Mouse (Mus musculus) regulatory T cell (primary cell): ENCODE results near the gene Spata13.

Source experiments
- in situ Hi-C: fragments of 300-600 bp; cut with MboI, MseI; formaldehyde crosslinking; loops from one replicate; pipeline ENCODE4 v1.15.1; 2025; ENCODE audit warnings: high pct_unique_total_duplicates

Gene Spata13

DNA sequence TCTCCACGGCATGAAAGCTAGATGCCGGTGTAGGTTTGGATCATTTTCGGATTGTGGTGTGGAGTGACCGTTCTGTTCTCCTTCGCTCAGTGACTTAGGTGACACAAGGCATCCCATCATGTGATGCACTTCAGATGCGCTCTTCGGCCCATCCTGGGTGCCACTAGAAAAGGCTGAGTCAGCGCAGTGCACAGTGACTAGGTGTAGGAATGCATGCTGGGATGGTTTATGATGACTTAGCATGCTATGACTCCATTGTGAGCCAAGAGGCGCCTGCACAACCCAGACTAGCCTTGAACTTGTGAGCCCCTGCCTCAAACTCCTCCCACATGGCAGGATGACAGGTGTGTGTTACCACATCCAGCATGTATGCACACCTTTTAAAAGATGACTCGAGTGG is 112.3 kb downstream of the Spata13 start:
- in situ Hi-C loops, result loop anchor here (25.0 kb wide), 2 partner anchors 484 to 1591 kb away; partner anchors contain the start of genes Gm49336, Mtmr6 and Nupl1

DNA sequence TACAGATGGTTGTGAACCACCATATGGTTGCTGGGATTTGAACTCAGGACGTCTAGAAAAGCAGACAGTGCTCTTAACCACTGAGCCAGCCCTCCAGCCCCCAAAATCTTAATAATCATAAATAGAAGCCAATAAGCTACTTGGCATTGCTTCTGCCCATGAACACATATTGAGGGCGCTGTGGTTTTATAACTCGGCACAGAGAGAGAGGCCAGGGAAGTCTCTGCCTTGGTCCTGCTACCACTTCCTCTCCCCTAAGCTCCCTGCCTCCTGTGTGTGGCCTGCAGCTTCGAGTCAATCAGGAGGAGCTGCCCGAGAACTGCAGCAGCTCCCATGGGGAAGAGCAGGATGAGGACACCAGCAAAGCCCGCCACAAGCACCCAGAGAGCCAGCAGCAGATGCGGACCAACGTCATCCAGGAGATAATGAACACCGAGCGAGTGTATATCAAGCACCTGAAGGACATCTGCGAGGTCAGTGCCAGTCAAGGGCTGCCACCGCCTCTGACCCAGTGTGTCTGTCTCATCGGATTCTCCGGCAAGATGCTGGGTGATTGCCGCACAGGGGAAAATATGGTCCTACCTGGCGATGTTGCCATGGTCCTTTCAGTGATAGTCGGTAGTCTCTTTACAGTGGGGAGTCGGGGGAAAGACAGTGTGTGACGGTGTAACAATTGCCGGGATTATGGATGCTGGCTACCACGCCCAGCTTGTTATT is 113.5 kb downstream of the Spata13 start:
- in situ Hi-C loops, result loop anchor here (25.0 kb wide), 2 partner anchors 485 to 1590 kb away; partner anchors contain the start of genes Gm49336, Mtmr6 and Nupl1

DNA sequence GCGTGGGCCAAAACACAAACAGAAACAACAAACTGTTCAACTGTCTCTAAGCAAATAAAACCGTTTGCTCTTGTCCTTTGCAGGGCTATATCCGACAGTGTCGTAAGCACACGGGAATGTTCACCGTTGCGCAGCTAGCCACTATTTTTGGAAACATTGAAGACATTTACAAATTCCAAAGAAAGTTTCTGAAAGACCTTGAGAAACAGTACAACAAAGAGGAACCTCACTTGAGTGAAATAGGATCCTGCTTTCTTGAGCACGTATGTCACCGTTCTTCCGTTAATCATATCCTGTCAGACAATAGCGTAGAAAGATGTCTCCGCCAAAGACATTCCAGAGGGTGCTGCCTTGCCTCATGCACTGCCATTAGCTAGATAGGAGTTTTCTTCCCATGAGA is 116.1 kb downstream of the Spata13 start:
- in situ Hi-C loops, result loop anchor here (25.0 kb wide), 2 partner anchors 488 to 1587 kb away; partner anchors contain the start of genes Gm49336, Mtmr6 and Nupl1

DNA sequence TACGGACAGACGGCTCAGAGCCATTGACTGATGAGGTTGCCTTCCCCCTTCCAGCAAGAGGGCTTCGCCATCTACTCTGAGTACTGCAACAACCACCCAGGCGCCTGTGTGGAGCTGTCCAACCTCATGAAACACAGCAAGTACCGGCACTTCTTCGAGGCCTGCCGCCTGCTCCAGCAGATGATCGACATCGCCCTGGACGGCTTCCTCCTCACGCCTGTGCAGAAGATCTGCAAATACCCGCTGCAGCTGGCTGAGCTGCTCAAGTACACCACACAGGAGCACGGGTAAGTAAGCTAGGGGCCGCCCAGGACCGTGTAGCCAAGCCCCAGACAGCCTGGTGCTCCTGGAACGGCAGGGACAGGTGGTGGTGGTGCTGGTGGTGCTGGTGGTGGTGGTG is 117.8 kb downstream of the Spata13 start:
- in situ Hi-C loops, result no loop called here

DNA sequence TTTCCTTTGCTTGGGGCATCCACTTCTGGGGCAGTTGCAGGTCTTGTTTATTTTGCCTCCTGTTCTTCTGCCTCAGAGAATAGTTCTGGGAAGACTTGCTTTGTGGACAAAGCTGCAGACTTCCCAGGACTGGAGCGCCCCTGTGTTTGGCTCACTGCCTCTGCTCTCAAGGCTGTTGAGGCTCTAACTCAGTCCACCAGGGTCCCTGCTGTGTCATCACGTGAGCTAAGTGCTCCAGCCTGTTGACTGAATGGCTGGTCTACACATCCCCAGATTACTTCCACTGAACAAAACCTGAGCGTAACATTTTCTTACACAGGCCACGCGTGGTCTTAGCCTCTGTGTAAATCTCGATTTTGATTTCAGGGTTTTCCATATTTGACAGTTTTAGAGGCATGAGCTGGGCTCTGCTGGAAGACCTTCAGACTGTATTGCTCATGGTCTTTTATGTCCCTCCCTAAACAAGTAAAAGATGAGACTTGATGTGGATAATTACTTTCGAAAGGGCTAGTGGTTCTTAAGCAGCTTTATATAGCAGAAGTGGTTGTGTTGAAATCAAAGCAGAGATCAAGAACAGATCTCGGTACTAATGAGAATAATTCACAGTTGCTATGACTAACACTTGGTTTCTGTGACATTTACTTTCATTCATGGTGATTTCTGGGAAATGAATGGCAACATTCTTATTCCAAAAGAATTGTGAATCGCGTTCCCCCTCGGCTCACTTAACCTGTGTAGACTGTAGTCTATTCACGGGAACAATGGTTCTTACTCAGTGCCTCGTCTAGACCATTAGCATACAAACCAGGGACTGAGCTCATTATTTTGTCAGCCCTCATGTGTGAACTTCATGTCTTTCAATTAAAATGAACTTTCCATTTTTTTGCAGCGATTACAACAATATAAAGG is 119.3 kb downstream of the Spata13 start:
- in situ Hi-C loops, result no loop called here

DNA sequence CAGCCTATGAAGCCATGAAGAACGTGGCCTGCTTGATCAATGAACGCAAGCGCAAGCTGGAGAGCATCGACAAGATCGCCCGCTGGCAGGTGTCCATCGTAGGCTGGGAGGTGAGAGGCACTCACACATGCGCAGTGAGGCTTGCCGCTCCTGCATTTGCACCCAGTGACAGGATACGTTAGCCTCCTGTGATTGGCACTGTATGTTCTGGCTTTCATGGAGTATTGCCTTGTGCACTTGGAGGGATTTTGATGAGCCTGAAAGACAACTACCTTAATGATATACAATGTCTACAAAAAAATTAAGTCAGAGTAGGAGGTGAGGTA is 120.0 kb downstream of the Spata13 start:
- in situ Hi-C loops, result no loop called here

DNA sequence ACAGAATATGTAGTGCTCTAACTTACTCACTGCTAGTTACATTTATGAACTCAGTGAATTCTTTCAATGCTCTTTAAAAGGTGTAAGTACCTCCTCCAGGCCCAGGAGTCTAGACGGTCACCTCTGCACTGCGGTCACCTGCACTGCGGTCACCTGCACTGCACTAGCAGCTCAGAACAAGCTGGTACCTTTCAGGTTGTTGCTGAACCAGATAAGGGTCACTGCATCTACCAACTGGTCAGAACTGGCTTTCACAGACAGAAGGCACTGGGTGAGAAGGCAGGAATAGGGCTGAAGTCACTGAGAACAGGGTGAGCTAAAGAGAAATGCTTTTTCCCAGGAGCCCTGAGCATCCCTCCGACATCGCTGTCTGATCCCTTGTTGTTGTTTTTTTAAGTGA is 120.9 kb downstream of the Spata13 start:
- in situ Hi-C loops, result no loop called here

DNA sequence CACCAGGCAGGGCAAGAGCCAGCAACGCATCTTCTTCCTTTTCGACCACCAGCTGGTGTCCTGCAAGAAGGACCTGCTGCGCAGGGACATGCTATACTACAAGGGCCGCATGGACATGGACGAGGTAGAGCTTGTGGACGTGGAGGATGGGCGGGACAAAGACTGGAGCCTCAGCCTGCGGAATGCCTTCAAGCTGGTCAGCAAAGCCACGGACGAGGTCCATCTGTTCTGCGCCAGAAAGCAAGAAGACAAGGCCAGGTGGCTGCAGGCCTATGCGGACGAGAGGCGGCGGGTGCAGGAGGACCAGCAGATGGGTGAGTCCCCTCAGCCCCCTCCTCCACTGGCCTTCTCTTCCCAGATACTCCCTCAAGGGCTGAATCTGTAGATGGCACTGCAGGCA is 122.5 kb downstream of the Spata13 start:
- in situ Hi-C loops, result no loop called here

DNA sequence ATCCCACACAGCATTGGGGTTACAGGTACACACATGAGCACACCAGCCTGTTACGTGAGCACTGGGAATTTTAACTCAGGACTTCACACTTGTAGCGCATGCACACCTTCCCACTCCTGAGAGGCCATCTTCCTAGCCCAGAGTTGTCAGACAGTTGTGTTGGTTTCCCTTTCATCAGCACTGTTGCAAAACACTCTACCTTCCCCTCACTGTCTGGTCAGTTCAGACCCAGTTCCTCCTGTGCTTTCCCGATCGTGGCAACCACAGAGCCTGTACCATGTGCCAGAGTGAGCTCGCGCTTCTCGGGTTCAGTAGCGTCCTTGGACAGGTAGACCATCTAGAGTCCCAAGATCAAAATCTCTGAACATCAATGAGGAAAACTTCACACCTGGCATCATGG is 123.5 kb downstream of the Spata13 start:
- in situ Hi-C loops, result no loop called here

DNA sequence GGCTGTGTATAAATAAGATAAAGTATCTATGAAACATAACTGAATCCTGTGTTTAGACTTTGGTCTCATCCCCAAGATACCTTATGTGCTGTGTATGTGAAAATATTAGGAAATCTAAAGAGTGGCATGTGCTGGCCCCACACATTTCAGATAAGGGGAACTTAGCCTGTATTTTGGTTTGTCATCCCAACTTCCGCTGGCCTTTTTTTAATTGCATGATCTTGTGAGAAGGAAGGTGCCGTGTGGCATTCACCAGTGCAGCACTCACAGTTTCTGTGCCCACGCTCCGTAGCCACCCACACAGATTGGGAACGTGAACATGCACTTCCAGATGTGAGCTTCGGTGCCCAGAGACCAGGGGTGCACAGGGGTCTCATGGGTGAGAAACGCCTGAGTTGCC is 123.9 kb downstream of the Spata13 start:
- in situ Hi-C loops, result no loop called here

DNA sequence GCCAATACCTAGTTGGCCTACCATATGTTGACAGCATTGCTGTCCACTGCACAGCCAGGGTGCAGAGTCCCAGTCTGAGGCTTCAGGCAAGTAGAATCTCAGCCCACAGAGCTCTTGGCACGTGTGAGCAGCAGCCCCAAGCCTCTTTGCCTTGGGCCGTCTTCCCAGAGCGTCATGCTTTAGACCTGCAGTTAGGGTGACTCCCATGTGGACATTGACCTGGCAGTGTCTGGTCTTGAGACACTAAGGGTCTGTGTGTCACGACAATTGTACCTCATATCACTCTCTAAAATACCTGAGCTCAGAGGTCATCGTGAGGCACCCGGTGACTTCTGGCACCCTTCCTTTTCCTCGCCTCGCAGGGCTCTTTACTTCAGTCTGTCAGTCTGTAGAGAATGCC is 125.3 kb downstream of the Spata13 start:
- in situ Hi-C loops, result no loop called here

DNA sequence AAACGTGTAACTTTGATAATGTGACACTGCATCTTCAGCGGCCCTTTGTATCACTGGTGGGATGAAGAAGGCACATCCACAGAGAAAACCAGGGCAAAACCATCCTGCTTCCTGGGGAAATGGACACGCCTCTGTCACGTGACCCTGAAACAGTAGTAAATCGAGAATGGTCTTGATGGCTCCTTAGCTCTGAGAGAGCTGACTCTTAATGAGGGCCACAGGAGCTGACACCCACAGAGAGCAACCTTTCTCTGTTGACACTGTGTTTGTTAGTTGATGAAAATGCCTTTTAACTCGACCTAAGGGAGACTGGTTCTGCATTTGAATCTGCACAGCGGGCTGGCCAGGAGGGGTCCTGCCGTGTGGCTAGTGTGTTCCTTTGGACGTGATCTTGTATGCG is 128.0 kb downstream of the Spata13 start:
- in situ Hi-C loops, result loop anchor here (5.0 kb wide), 1 partner anchor 64 kb away; no protein-coding TSS in a partner anchor

DNA sequence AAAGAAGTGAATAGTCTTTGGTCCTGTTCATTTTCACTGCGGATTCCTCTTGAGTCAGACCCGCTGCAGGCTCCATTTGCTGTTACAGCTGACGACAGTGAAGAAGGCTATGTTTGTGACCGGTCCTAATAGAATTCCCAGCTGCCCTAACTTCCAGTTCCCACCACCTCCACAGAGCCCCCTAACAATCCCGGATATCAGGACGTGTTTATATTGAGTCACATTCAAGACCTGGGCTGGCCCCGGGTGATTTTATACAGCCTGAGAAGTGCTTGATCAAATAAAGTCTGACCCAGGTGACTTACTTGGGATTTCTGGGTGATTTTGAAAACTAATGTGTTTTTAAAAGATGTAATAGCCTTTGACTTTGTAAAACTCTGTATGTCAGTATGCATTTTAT is 129.0 kb downstream of the Spata13 start:
- in situ Hi-C loops, result loop anchor here (5.0 kb wide), 1 partner anchor 65 kb away; no protein-coding TSS in a partner anchor

DNA sequence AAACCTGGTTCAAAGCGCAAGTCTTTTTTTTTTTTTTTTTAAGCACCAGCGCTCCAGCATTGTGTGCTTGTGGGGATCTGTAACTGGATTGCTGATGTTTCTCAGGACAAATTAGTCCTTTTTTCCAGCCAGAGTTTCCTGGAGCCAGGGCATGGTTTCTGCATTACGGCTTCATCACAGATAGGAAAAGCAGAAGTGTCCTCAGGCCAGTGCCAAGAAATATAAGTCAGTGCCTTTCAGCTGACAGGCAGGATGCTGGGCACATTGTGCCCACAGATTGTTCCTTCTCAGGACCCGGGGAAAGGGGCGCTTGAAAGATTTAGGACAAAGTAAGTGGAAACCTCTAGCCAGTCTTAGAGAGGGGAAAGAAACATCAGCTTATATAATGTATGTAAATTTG is 129.9 kb downstream of the Spata13 start:
- in situ Hi-C loops, result loop anchor here (5.0 kb wide), 1 partner anchor 66 kb away; no protein-coding TSS in a partner anchor

DNA sequence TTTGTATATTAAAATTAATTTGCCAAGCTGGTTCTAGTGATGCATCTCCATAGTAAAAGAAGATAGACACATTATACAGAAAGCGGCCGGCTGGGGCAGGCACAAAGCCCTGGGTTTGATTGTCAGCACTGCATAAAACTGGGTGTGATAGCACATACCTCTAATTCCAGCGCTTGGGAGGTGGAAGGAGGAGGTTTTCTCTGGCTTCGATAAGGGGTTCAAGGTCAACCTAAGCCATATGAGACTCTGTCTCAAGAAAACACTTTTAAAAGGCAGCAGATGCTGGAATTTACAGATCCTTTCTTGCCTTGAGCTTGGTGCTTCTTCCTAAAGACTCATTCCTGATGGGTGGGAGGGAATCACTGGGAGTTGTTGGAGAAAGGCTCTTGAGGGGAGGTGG is 130.7 kb downstream of the Spata13 start:
- in situ Hi-C loops, result loop anchor here (5.0 kb wide), 1 partner anchor 67 kb away; no protein-coding TSS in a partner anchor

DNA sequence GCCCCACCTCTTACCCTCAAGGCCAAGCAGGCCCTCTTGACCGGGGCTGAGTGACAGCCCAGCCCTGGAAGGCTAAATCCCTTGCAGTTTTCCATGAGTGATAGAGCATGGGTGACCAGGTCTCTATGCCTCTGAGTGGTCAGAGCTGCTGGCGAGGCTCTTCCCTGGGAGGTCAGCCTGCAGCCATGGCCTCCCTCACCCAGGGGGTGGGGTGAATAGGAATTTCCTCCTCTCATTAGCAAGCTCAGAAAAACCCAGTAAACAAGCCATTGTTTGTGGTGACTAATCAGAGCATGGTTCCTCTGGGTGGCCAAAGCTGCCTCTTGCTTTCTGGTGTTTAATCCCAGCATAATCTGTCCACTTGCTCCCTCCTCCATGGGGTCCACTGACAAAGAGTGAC is 131.2 kb downstream of the Spata13 start:
- in situ Hi-C loops, result no loop called here

DNA sequence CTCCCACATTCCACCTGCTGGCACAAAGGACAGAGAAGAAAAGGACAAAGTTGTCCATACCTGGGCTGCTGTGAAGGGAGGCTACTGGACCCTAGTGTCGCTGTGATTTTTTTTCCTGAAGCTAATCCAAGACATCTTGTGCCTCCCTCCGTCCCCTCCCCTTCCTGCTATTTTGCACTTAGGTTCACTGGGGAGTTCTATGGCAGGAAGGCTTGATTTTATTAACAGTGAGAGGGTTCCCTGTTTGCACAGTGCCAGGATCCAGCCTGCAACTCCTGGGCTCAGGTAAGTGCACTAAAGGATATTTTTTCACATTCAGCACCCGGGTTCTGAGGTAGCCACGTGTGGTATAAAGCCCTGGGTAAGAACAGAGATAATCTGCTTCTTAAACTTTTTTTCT is 134.1 kb downstream of the Spata13 start, which contains the start of gene C1qtnf9:
Gene C1qtnf9, plus strand, starts transcription at position 251 of the 400 bp plus-strand sequence.
- in situ Hi-C loops, result no loop called here

DNA sequence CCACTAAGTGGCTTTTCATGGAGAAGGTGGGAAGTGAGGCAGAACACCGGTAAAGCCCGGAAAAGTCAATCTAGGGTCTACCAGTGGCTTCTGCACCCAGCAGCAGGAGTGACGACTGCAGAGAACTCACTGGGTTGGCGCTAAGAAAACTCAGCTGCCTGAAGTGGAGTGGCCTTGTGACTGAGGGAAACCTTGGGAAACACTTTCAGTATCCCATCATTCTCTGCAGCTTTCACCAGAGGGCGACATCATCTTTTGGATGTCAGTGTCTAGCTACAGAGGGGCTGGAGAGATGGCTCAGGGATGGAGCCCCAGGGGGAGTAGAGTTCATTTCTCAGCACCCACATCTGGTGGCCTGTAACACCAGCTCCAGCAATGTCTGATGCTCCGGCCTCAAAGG is 135.5 kb downstream of the Spata13 start:
- in situ Hi-C loops, result no loop called here

DNA sequence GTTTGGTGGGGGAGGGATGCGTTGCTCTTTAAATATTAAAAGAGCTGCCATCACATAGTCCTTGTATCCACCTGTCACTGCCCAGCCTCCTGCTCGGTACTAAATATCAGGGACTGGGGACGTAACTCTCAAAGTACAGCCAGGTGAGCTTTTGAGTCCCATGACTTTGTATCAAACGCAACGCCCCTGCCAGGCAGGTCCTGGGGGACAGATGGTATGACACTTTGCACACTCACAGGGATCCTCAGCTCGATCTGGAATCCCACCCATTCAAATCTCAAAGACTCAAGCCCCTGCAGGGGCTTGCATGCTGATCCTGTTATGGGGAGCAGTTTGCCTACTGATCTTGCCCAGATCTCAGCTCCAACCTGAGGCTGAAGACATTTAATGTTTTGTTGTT is 136.8 kb downstream of the Spata13 start:
- in situ Hi-C loops, result loop anchor here (10.0 kb wide), 1 partner anchor 246 kb away; no protein-coding TSS in a partner anchor

DNA sequence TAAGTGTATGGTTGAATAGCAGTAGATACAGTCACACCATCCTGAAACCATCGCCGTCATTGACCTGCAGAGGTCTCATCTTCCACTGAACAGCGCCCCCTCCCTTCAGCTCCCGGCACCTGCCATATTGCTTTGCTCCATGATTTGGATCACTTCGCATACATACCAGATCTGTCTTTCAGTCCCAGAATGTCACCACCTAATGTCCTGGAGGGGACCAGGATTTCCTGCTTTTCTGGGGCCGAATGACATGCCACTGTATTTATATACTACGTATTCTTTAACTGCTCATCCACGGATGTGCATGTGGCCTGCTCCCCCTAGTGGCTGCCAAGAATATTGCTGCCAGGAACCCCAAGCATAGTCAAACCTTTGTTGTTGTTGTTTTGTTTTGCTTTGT is 137.3 kb downstream of the Spata13 start:
- in situ Hi-C loops, result loop anchor here (10.0 kb wide), 1 partner anchor 246 kb away; no protein-coding TSS in a partner anchor

DNA sequence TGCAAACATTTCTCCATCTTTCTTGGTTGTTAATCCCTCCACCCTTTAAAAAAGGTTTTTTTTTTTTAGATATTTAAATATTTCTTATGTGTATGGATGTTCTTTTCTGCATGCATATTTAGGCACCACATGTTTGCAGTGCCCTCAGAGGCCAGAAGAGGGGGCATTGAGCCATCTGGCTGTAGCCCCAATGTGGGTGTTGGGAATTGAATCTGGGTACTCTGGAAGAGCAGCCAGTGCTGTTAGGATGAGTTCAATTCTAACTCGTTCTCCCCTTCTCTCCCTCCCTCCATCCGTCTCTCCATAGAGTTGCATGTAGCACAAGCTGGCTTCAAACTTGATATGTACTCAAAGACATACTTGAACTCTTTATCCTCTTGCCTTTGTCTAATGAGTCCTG is 139.7 kb downstream of the Spata13 start:
- in situ Hi-C loops, result loop anchor here (10.0 kb wide), 1 partner anchor 249 kb away; no protein-coding TSS in a partner anchor

DNA sequence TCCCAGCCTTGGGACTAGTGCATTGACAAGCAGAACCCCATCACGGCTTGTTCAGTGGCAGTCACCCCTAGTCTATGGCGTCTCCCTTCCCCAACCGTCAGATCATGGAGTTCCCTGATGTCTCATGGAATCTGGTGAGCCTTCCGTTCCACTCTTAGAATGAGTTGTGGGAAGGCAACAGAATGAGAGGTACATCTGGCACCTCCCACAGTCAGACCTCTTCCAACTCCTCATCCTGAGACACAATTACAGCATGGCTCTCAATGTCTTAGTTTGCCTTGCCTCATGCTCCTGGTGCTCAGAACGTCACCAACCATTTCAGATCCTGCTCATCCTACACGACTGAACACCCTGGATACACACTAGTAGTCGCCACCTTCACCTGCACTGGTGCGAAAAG is 142.7 kb downstream of the Spata13 start:
- in situ Hi-C loops, result loop anchor here (10.0 kb wide), 1 partner anchor 252 kb away; no protein-coding TSS in a partner anchor
